Mouse (Mus musculus) ES-E14 (cell line): ENCODE data around the gene Sec23b. TPM values are rescaled to one million over a fixed set of nuclear protein-coding genes. Genes with fewer than 3 reads are reported as not detected.
A peak's percentile ranks its signal among the peaks of the same experiment; 100 is the strongest.

ENCODE experiments used
- DNase-seq: peaks from one replicate; pipeline ENCODE4 v3.0.0-alpha.2; 2013; ENCODE audit warnings: low read depth, low spot score
- H3K27ac ChIP-seq: 2 replicates; pipeline ENCODE4 v1.5.1; 2012; ENCODE audit warnings: low read depth, mild to moderate bottlenecking, low read length, moderate library complexity, mixed read lengths; ENCODE audit not compliant: poor library complexity, insufficient read depth, severe bottlenecking
- H3K36me3 ChIP-seq: 2 replicates; pipeline ENCODE4 v1.6.1; 2012; ENCODE audit warnings: mild to moderate bottlenecking, low read length, moderate library complexity, mixed read lengths; ENCODE audit not compliant: control insufficient read depth, poor library complexity, insufficient read depth, severe bottlenecking
- H3K4me1 ChIP-seq, 2 experiments: fragments of 150-350 bp in 1 of 2; sonication (generic) in 1 of 2; 2 replicates each; pipeline ENCODE4 v1.6.1; 2012; ENCODE audit warnings: low read length in 2 of 2, mild to moderate bottlenecking in 1 of 2, mixed read lengths in 1 of 2; ENCODE audit not compliant: control insufficient read depth in 2 of 2, insufficient read depth in 2 of 2, poor library complexity in 1 of 2
- H3K4me3 ChIP-seq, 2 experiments: fragments of 150-350 bp in 1 of 2; sonication (generic) in 1 of 2; 2 replicates each; pipeline ENCODE4 v1.5.1; 2012; ENCODE audit warnings: low read length in 2 of 2, low read depth in 1 of 2, mild to moderate bottlenecking in 1 of 2, mixed read lengths in 1 of 2; ENCODE audit not compliant: insufficient read depth in 1 of 2, poor library complexity in 1 of 2, severe bottlenecking in 1 of 2
- H3K9ac ChIP-seq: 2 replicates; pipeline ENCODE4 v1.6.1; 2012; ENCODE audit warnings: low read depth, mild to moderate bottlenecking, low read length, mixed read lengths; ENCODE audit not compliant: poor library complexity, insufficient read depth, severe bottlenecking
- H3K9me3 ChIP-seq: fragments of 150-350 bp; sonication (generic); 2 replicates; pipeline ENCODE4 v1.6.1; 2012; ENCODE audit warnings: low read depth, mild to moderate bottlenecking, low read length; ENCODE audit not compliant: control insufficient read depth, insufficient read depth
- CHD2 ChIP-seq: IDR thresholded peaks from 2 replicates; pipeline ENCODE4 v1.6.1; 2014; ENCODE audit warnings: mild to moderate bottlenecking, low read depth, low read length, inconsistent platforms
- HCFC1 ChIP-seq: IDR thresholded peaks from 2 replicates; pipeline ENCODE4 v1.6.1; 2012; ENCODE audit warnings: low read length, inconsistent platforms, borderline replicate concordance; ENCODE audit not compliant: insufficient read depth
- MAFK ChIP-seq: IDR thresholded peaks from 2 replicates; pipeline ENCODE4 v1.6.1; 2014; ENCODE audit warnings: mild to moderate bottlenecking, low read depth, low read length, inconsistent platforms; ENCODE audit not compliant: insufficient read depth
- ZC3H11A ChIP-seq: IDR thresholded peaks from 2 replicates; pipeline ENCODE4 v1.6.1; 2012; ENCODE audit warnings: low read depth, mild to moderate bottlenecking, inconsistent platforms, low read length, borderline replicate concordance
- ZNF384 ChIP-seq: IDR thresholded peaks from 2 replicates; pipeline ENCODE4 v1.6.1; 2012; ENCODE audit warnings: low read depth, low read length, inconsistent platforms
- in situ Hi-C, 2 experiments: fragments of 600-800 bp; cut with MboI; formaldehyde crosslinking; loops; one replicate each; pipeline ENCODE4 v1.15.1; 2025; ENCODE audit warnings: low sequenced_read_pairs in 2 of 2, inconsistent platforms in 1 of 2; ENCODE audit not compliant: unreplicated experiment in 2 of 2
- total RNA-seq: library from RNA; depleted of rRNA; stranded (reverse); fragments of 300-350 nt; gene quantifications from 2 replicates; pipeline ENCODE4 v1.2.3, GENCODE M21; 2012

Gene Sec23b
- total RNA-seq, 1 experiment = 95.8 TPM

- Histone ChIP-seq H3K27ac (peak within 1 kb of the TSS; percentile 70), H3K4me3 (peak within 1 kb of the TSS; percentile 95 to 99), H3K4me1 (0 out of 4 replicates have a peak, but pooled peaks cover 0 to 2% of the 10 kb centered on the region in 2 experiments), H3K36me3 (peaks cover 4% of the 10 kb centered on the region), H3K9me3 (no peaks in the 10 kb centered on the region), H3K9ac (peak within 1 kb of the TSS; percentile 96)
- peak; percentile 80; the same call in 1 of the 2 replicates for TF ChIP-seq HCFC1
- no peak for TF ChIP-seq CHD2
- TF ChIP-seq ZNF384 = no peak
- DNase-seq = peak; percentile 95
- in situ Hi-C loops = no loop called here
Measured at GRCm38 (mm10) chr2:144526981-144527820, 28.8 kb upstream of the Sec23b start, which contains the start of the genes Dzank1 and Polr3f. TSS of gene Dzank1 (minus strand) at chr2:144527414. TSS of gene Polr3f (plus strand) at chr2:144527718.

- no peak for TF ChIP-seq HCFC1
- TF ChIP-seq ZC3H11A = no peak
- TF ChIP-seq ZNF384 = no peak
- TF ChIP-seq CHD2 = no peak
- TF ChIP-seq MAFK = no peak
- Histone ChIP-seq H3K4me1 (0 out of 4 replicates have a peak, but pooled peaks cover 0 to 2% of the 10 kb centered on the region in 2 experiments), H3K9ac (peak overlapping the region; percentile 96), H3K36me3 (peaks cover 4% of the 10 kb centered on the region), H3K9me3 (no peaks in the 10 kb centered on the region), H3K27ac (peak overlapping the region; percentile 70), H3K4me3 (peak overlapping the region; percentile 95 to 99)
- in situ Hi-C loops = no loop called here
- DNase-seq = no peak
Measured at GRCm38 (mm10) chr2:144527821-144528174, 28.2 kb upstream of the Sec23b start.

- Histone ChIP-seq H3K36me3 (peaks cover 13% of the 10 kb centered on the region), H3K4me3 (no peak overlapping the region), H3K4me1 (no peaks in the 10 kb centered on the region), H3K9me3 (no peaks in the 10 kb centered on the region), H3K27ac (no peak overlapping the region), H3K9ac (no peak overlapping the region)
- TF ChIP-seq ZNF384 = no peak
- no peak for TF ChIP-seq ZC3H11A
- no peak for TF ChIP-seq CHD2
- TF ChIP-seq MAFK = no peak
- TF ChIP-seq HCFC1 = no peak
- DNase-seq = no peak
- in situ Hi-C loops = no loop called here
Measured at GRCm38 (mm10) chr2:144537123-144537522, 18.9 kb upstream of the Sec23b start.

GRCm38 (mm10) chr2:144541246-144541645 is 14.8 kb upstream of the Sec23b start:
- Histone ChIP-seq H3K4me1 (no peaks in the 10 kb centered on the region), H3K9ac (no peak overlapping the region), H3K27ac (no peak overlapping the region), H3K36me3 (peaks cover 19% of the 10 kb centered on the region), H3K9me3 (no peaks in the 10 kb centered on the region), H3K4me3 (no peak overlapping the region)
- no peak for TF ChIP-seq CHD2
- TF ChIP-seq ZC3H11A = no peak
- no peak for TF ChIP-seq ZNF384
- TF ChIP-seq MAFK = no peak
- TF ChIP-seq HCFC1 = no peak
- in situ Hi-C loops = no loop called here
- no peak for DNase-seq
